Mouse (Mus musculus) heart, adult 2 months (tissue): ENCODE measurements around the gene Mfsd4b1.

Experiments
- CTCF ChIP-seq: fragments of 200-600 bp; IDR thresholded peaks from 2 replicates; pipeline ENCODE4 v1.8.1; 2022; ENCODE audit warnings: antibody characterized with exemption, mild to moderate bottlenecking, moderate library complexity
- EP300 ChIP-seq: fragments of 200-500 bp; IDR thresholded peaks from 2 replicates; pipeline ENCODE4 v1.6.1; 2011; ENCODE audit warnings: low read depth, low read length, control low read depth; ENCODE audit not compliant: insufficient read depth

GRCm38 (mm10) chr10:40036686-40037560 lies 11.9 kb upstream of the Mfsd4b1 start:
- TF ChIP-seq CTCF (no peak), EP300 (no peak)
